Mouse (Mus musculus) layer of hippocampus, adult 8-10 months (tissue): ENCODE results near the gene Ppp4c. TPM values are rescaled to one million over a fixed set of nuclear protein-coding genes. Genes with fewer than 3 reads are reported as not detected.
A peak's percentile ranks its signal among the peaks of the same experiment; 100 is the strongest.

ENCODE experiments used
- DNase-seq, 2 experiments: peaks; one replicate each; pipeline ENCODE4 v3.0.0; 2022; ENCODE audit warnings: low spot score in 2 of 2
- total RNA-seq, 4 experiments: library from RNA; stranded (reverse); gene quantifications; 2 replicates each; pipeline ENCODE4 v1.2.4; 2022

Ppp4c gene
- total RNA-seq, 4 experiments from 2014 or later, result 49.5 to 55.7 (median 51.9) TPM

- DNase-seq, result no peak
Measured at GRCm38 (mm10) chr7:126802134-126802889, 10.0 kb upstream of the Ppp4c start.

DNA sequence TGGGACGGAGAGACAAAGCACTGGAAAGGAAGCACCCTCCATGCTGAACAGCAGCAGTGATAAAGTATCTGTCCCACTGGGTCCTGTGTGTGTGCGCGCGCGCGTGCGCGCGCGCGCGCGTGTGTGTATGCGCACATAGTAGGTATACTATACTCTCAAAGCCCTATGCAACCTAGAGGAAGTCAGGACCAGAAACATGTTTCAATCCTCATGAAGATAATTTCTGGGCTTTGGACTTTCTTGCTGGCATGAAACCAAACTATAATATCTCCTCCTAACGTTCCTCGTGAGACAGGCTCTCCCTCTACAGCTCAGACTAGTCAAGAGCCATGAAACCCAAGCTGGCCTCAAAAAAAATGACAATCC, 8.7 kb upstream of the Ppp4c start:
- no peak for DNase-seq

DNA sequence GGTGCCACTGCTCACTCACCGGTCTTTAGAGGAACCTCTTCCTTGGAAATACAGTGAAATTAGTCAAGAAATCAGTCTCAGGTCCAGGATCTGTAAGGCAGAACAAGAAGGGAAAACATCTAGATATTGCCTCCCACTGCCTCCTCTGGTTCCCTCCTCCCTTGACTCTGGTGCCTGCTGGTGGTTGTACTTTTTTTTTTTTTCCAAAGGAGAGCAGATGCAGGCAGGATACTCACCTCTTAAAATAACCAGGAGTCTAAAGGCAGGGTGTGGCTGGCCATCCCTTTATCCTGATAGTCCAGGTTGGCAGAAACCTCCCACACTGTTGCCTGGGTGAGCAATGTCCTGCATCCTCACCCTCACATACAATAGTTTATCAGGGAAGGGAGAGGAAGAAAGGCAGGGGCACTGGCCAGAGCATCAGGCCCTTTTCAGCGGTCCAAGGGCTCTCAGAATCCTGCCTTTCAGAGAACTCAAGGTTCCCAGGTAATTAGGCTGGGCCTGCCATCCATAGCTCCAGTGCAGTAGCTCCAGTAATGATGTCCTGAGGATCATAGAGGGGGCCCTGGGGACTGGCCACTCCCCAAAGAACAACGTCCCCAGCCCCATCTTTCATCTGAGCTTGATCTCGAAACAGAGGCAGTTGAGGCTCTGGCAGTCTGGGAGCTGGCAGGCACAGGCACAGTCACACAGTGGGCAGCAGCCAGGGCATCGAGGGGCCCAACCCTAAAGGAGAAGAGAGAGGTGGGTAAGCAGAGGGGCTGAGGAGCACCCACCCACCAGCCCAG, 8.2 kb upstream of the Ppp4c start:
- no peak for DNase-seq

- peak in 1 of 2 experiments; percentile 87 for DNase-seq
Measured at GRCm38 (mm10) chr7:126799468-126800268, 7.4 kb upstream of the Ppp4c start.

DNA sequence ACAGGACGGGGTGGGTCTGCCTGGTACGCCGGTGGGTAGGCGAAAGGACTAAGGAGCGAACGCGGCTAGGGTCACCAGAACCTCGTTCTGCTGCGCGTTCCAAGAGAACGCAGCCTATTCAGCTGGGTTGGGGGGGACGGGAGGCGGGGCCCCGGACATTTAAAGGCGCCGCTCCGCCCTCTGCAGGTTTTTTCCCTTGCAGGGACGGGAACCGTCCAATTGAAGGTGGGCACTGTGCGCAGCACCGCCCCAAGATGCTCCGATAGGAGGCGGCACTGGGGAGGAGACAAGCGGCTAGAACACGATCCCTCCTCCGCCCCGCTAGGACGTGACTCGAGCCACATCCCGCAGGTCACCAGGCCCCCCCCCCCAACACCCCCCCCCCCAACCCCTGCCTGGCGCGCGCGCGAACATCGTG, 6.8 kb upstream of the Ppp4c start:
- DNase-seq, result peak; percentile 97 to 98

GRCm38 (mm10) chr7:126798127-126799049, 6.1 kb upstream of the Ppp4c start:
- DNase-seq, result no peak

DNA sequence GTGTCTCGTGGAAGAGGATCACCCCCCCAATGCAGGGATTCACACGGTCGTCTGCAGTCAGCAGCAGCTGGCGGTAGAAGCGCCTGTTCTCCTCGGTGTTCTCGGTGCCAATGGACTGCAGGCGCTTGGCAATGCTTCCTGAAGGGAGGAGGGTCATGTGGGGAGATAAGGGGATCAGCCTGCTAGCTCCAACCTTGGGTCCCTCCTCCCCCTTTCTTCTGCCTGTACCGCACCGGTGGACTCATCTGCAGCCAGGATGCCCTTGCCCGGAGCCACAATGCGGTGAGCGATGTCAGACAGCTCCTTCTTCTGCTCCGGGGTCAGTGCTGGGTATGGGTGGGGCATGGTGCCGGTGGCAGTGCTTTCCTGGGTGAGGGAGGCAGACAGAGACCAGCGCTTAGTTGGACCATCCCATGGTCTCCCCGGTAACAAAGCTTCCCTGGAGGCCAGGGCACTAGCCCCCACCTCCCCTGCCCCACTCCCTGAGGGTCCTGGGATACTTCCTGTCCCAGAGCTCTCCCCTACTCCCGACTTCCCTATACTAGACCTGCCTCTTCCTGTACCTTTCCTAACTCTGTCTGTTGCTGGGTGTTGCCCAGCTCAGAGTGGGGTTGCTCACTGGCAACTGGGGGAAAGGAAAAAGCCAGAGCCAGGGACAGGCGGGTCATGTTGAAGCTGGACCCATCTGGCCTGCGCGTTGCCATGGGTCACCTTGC, 5.3 kb upstream of the Ppp4c start, which contains the start of gene Fam57b:
Gene Fam57b, plus strand, starts transcription at position 258 of the 716 bp plus-strand sequence.
- DNase-seq, result no peak

DNA sequence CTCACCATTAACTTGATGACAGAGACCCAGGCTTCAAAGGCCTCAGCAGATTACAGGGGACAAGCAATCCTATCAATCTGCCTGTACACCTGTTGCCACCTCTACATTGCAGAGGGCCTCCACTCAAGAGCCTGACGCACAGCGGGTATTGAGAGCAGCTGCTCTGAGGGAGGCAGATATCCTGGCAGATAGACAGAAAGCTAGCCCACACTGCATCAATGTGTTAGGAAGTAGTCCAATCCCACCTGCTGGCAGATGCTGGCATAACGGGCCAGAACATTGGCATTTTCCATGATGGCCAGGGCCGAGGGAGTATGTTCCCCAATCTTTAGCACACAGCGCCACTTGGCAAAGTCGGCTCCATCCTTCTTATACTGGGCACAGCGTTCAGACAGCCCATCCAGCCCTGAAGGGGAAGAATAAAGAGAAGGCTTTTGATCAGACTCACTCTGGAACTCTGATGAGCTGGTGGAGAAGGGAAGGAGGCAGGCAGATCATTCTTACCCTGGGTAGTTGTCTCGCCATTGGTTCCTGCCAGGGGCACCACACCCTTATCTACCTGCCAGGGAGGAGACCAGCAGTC, 4.1 kb upstream of the Ppp4c start:
- DNase-seq, result peak; percentile 77

- DNase-seq, result no peak
Measured at GRCm38 (mm10) chr7:126795387-126796317, 3.4 kb upstream of the Ppp4c start.

DNA sequence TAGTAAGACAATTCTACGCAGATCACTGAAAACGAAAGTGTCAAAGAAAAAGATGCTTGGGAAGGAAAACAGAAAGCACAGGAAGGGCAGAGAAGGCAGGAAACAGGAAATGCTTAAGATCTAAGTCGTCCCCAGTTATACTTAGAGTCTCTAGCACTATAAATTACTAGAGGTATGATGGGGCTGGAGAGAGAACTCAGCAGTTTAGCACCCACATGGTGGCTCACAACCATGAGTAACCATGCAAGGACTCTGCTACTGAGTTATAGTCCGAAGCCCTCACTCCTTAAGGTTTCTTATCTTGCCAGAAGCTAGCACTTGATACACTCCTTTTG, 1.9 kb upstream of the Ppp4c start:
- no peak for DNase-seq

DNA sequence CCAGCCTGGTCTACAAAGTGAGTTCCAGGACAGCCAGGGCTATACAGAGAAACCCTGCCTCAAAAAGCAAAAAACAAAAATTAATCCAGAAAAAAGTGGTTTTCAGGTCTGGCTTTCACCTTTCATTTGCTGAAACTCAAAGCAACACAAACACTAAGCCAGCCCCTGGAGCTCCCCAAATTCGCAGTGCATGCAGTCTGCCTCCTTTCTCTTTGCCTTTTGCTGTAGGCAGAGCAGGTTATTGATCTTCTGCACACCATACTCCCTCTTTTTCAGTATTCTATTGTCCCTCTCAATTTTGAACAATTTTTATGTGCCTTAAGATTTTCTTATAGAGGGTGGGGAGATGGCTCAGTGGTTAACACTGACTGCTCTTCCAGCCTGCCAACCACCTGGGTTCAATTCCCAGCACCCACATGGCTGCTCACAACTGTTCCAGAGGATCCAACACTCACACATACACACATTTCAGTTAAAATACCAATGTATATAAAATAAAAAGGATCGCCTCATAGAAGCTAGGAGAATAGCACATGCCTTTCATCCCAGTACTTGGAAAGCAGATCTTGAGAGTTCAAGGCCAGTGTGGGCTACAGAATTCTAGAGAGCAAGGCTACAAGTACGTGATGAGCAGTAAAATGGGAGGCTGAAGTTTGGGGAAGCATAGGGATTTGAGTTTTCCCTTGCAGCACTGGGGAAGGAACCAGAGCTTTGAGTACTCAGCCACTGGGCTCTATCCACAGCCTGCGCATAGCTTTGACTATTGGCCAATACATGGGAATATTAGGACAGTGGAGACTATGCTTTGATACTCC, 1.4 kb upstream of the Ppp4c start:
- no peak for DNase-seq

DNA sequence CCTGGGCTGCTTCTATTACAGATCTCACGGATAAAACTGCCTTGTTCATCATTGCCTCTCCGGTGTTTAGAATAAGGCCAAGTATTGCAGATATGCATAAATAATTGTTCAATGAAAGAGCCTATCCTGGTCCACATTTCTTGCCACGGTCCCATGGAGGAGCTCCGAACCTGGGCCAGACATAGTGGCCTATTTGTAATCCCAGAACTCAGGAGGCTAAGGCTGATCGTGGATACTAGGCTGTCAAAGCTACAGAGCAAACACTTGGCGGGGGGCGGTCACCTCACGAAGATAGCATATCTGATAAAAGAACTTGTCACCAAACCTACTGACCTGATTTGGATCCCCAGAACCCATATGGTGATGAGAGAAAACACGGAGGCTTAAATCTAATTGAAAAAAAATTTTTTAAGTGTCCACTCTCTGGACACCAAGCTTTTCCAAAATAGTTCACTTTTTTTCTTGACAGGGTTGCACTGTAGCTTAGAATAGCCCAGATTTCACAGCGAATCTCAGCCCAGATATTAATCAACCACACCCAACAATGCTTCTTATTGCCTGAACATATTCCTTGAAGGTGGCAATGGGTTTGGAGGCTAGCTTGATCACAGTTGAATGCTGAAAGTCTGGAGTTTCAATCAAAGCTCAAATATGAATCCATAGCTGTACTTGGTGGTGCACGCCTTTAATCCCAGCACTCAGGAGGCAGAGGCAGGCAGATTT, 586 bp upstream of the Ppp4c start:
- DNase-seq, result no peak

- no peak for DNase-seq
Measured at GRCm38 (mm10) chr7:126789141-126789540, 3.2 kb downstream of the Ppp4c start.

DNA sequence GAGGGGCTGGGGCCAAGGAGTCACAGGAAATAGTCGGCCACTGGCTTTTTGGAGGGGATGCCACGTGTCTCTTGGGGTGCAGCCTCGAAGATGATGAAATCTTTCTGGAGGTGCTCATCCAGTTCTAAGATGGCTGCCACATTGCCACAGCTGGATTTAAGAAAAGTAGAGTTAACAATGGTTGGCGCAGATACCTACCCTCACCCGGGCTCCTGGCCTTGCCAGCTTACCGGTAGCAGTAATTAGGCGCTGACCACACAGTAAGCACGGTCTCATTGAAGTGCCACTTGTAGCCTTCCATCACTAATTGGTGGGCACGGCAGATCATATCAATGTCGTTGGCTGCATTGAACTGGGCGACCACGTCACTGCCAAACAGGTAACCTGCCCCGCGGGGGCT, 6.2 kb downstream of the Ppp4c start:
- DNase-seq, result no peak

DNA sequence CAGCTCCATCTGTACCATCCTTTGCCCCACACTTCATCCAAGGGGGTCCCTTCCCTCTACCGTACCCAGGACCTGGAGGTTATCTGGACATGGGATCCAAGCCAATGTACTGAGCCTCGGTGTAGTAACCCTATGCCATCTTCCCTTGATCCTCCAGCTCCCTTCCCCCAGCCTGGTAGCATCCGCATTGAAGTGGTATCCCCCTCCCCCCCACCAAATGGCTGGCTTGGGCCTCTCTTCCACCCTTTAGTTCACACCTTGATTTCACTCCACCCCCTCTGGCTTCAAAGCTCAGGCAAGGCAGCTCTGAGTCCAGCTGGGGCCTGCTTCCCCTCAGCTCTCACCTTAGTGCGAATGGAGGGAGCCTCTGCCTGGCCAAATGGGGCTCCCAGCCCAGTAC, 7.2 kb downstream of the Ppp4c start:
- no peak for DNase-seq

DNA sequence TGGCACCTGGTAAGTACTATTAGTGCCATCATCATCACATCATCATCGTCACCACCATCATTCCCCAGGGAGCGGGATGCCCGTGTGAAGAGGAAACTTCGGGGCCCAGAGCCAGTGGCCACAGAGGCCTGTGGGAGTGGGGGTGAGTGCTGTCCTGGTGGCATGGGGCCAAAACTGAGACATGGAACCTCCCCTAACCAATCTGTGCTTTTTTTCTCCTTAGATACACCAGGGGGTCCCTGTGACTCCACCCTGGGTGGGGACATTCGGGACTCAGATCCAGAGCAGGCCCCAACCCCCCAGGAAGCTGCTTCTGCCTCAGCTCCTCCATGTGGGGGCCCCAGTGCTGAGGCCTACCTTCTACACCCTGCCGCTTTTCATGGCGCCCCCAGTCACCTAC, 7.8 kb downstream of the Ppp4c start:
- no peak for DNase-seq

DNA sequence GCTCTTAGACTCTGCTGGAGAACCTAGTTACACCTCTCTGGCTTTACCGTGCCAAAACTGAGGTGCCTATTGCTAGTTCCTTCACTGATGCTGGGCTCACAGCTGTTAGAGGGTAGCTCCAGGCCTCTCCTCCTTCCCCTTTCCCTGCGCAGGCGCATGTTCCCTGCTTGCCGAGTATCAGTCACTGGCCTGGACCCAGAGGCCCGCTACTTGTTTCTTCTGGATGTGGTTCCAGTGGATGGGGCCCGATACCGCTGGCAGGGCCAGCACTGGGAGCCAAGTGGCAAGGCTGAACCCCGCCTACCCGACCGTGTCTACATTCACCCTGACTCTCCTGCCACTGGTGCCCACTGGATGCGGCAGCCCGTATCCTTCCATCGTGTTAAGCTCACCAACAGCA, 9.6 kb downstream of the Ppp4c start:
- DNase-seq, result no peak
